Mouse (Mus musculus): ENCODE results near the gene Rec114. TPM values are rescaled to one million over a fixed set of nuclear protein-coding genes. Genes with fewer than 3 reads are reported as not detected.

Rec114 gene
- polyA plus RNA-seq, 1 experiment from 2014 or later: 1.2 TPM

DNA sequence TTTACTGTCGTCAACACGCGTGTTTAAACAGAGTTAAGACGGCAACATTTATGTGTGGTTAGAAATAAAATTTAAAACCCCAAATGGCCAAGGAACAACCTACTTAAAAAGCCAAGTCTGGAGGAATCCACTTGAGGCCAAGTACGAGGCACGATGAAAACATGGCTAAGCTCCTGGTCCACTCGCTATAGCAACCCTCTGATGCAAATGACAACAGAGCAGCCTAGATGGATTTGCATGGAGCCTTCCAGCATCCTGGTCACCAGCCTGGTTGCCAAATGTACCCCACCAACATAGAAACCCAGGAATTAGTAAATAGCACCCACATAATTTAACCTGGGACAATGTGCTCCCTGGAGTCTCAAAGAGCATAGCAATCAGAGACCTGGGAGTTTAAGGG, 40.0 kb downstream of the Rec114 start:
- Histone ChIP-seq H3K4me3 (ENCODE audit: low read depth, low read length) (no peak overlapping the region), H3K27me3 (ENCODE audit: control insufficient read depth, insufficient read depth, low read depth, low read length) (no peaks in the 10 kb centered on the region), H3K9me3 (replicated peaks; ENCODE audit: control insufficient read depth, low read length, poor library complexity, severe bottlenecking) (no peaks in the 10 kb centered on the region), H3K9ac (ENCODE audit: low read depth, low read length) (no peak overlapping the region), H3K4me1 (ENCODE audit: control insufficient read depth, insufficient read depth, low read length) (no peaks in the 10 kb centered on the region), H3K27ac (ENCODE audit: low read length) (no peak overlapping the region), H3K4me2 (ENCODE audit: low read length) (no peak overlapping the region), H3K36me3 (ENCODE audit: control insufficient read depth, insufficient read depth, low read length) (no peaks in the 10 kb centered on the region)
- WGBS: 83% methylated on average over 7 of the region's 7 CpGs
- no peak for ATAC-seq

DNA sequence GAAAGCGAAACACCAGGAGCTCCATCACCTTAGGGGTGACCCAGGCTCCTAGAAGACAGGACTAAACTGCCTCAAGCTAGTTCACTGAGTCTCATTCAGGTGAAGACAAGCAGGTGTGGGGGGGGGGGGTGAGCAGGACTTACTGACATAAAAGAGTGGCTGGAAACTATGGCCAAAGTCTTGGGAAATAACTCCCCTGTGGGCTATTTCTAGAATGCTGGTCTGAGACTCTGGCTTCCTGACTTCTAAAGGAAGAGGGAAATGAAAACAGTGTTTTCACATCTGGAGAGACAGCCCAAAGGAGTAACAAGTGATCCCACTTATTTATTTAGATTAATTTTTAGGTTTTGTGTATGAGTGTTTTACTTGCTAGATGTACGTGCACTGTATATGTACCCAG, 42.0 kb downstream of the Rec114 start:
- Histone ChIP-seq H3K4me3 (ENCODE audit: low read depth, low read length) (no peak overlapping the region), H3K9ac (ENCODE audit: low read depth, low read length) (no peak overlapping the region), H3K27me3 (ENCODE audit: control insufficient read depth, insufficient read depth, low read depth, low read length) (no peaks in the 10 kb centered on the region), H3K27ac (ENCODE audit: low read length) (no peak overlapping the region), H3K4me2 (ENCODE audit: low read length) (no peak overlapping the region), H3K36me3 (ENCODE audit: control insufficient read depth, insufficient read depth, low read length) (no peaks in the 10 kb centered on the region), H3K4me1 (ENCODE audit: control insufficient read depth, insufficient read depth, low read length) (no peaks in the 10 kb centered on the region), H3K9me3 (replicated peaks; ENCODE audit: control insufficient read depth, low read length, poor library complexity, severe bottlenecking) (no peaks in the 10 kb centered on the region)
- no peak for ATAC-seq
- 90% methylated on average over 2 of the region's 2 CpGs for WGBS

- no peak overlapping the region for H3K27ac ChIP-seq (ENCODE audit: low read length)
- no peak for ATAC-seq
- no peak overlapping the region for H3K4me2 ChIP-seq (ENCODE audit: low read length)
- H3K36me3 ChIP-seq (ENCODE audit: control insufficient read depth, insufficient read depth, low read length): no peaks in the 10 kb centered on the region
- 95% methylated on average over 2 of the region's 2 CpGs for WGBS
- H3K27me3 ChIP-seq (ENCODE audit: control insufficient read depth, insufficient read depth, low read depth, low read length): no peaks in the 10 kb centered on the region
- no peak overlapping the region for H3K9ac ChIP-seq (ENCODE audit: low read depth, low read length)
- H3K9me3 ChIP-seq (replicated peaks; ENCODE audit: control insufficient read depth, low read length, poor library complexity, severe bottlenecking): peaks cover 3% of the 10 kb centered on the region; the same call in 1 of the 2 replicates
- H3K4me1 ChIP-seq (ENCODE audit: control insufficient read depth, insufficient read depth, low read length): no peaks in the 10 kb centered on the region
- no peak overlapping the region for H3K4me3 ChIP-seq (ENCODE audit: low read depth, low read length)
Observed at GRCm38 (mm10) chr9:58698486-58698885, 45.3 kb downstream of the Rec114 start.

GRCm38 (mm10) chr9:58691471-58691870, 52.3 kb downstream of the Rec114 start:
- no peaks in the 10 kb centered on the region for H3K36me3 ChIP-seq (ENCODE audit: control insufficient read depth, insufficient read depth, low read length)

GRCm38 (mm10) chr9:58690701-58691100, 53.1 kb downstream of the Rec114 start:
- Histone ChIP-seq H3K4me1 (ENCODE audit: control insufficient read depth, insufficient read depth, low read length) (no peaks in the 10 kb centered on the region), H3K4me2 (ENCODE audit: low read length) (no peak overlapping the region), H3K27ac (ENCODE audit: low read length) (no peak overlapping the region), H3K9ac (ENCODE audit: low read depth, low read length) (no peak overlapping the region), H3K4me3 (ENCODE audit: low read depth, low read length) (no peak overlapping the region), H3K9me3 (replicated peaks; ENCODE audit: control insufficient read depth, low read length, poor library complexity, severe bottlenecking) (peaks cover 3% of the 10 kb centered on the region; the same call in 1 of the 2 replicates), H3K36me3 (ENCODE audit: control insufficient read depth, insufficient read depth, low read length) (no peaks in the 10 kb centered on the region), H3K27me3 (ENCODE audit: control insufficient read depth, insufficient read depth, low read depth, low read length) (no peaks in the 10 kb centered on the region)
- ATAC-seq: no peak
- WGBS: 87% methylated on average over 4 of the region's 4 CpGs

More at GRCm38 (mm10) chr9:58691471-58691870, 52.3 kb downstream of the Rec114 start:
- 91% methylated on average over 7 of the region's 7 CpGs for WGBS
- H3K9ac ChIP-seq (ENCODE audit: low read depth, low read length): no peak overlapping the region
- no peak overlapping the region for H3K4me2 ChIP-seq (ENCODE audit: low read length)
- no peak overlapping the region for H3K27ac ChIP-seq (ENCODE audit: low read length)
- no peak overlapping the region for H3K4me3 ChIP-seq (ENCODE audit: low read depth, low read length)
- no peaks in the 10 kb centered on the region for H3K27me3 ChIP-seq (ENCODE audit: control insufficient read depth, insufficient read depth, low read depth, low read length)
- peaks cover 3% of the 10 kb centered on the region; the same call in 1 of the 2 replicates for H3K9me3 ChIP-seq (replicated peaks; ENCODE audit: control insufficient read depth, low read length, poor library complexity, severe bottlenecking)
- H3K4me1 ChIP-seq (ENCODE audit: control insufficient read depth, insufficient read depth, low read length): no peaks in the 10 kb centered on the region
- ATAC-seq: no peak

DNA sequence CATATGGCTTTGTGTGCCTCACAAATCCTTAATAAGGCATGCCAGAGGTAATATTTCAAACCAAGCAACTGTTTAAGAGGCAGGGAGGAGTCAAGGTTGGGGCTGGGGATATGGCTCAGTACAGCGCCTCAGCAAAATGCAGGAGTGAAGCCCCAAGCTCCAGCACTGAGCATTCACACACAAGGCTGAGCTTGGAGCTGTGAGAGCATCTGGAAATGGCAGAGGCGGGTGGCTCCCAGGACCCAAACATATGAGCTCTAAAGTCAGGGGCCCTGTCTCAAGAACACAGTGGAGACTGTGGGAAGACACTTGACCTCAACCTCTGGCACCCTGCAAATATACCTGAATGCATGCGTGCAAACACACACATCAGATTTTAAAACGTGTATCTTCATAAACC, 55.7 kb downstream of the Rec114 start:
- Histone ChIP-seq H3K4me2 (ENCODE audit: low read length) (no peak overlapping the region), H3K27me3 (ENCODE audit: control insufficient read depth, insufficient read depth, low read depth, low read length) (no peaks in the 10 kb centered on the region), H3K4me1 (ENCODE audit: control insufficient read depth, insufficient read depth, low read length) (no peaks in the 10 kb centered on the region), H3K9ac (ENCODE audit: low read depth, low read length) (no peak overlapping the region), H3K27ac (ENCODE audit: low read length) (no peak overlapping the region), H3K4me3 (ENCODE audit: low read depth, low read length) (no peak overlapping the region), H3K9me3 (replicated peaks; ENCODE audit: control insufficient read depth, low read length, poor library complexity, severe bottlenecking) (no peaks in the 10 kb centered on the region), H3K36me3 (ENCODE audit: control insufficient read depth, insufficient read depth, low read length) (no peaks in the 10 kb centered on the region)
- no peak for ATAC-seq
- WGBS: 88% methylated on average over 4 of the region's 4 CpGs

DNA sequence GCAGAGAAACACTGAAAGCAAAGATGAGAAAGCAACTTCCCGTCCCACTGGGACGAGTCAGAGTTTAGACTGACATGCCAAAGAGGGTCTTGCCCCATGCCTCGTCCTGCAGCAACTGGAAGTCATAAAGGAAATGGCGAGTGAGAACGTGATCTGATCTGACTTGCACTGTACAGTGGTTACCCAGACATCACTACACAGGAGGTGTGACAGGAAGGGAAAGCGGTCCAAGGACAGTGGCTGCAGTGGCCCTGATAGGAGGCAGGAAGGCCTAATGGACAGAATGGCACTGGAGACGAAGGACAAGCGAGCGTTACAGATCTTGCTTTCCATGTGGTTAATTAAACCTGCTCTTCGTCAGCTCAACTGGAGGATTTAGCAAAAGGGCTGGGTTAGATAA, 58.5 kb downstream of the Rec114 start:
- no peaks in the 10 kb centered on the region for H3K4me1 ChIP-seq (ENCODE audit: control insufficient read depth, insufficient read depth, low read length)
- no peak overlapping the region for H3K4me2 ChIP-seq (ENCODE audit: low read length)
- no peak for ATAC-seq
- 90% methylated on average over 10 of the region's 10 CpGs for WGBS
- H3K9me3 ChIP-seq (replicated peaks; ENCODE audit: control insufficient read depth, low read length, poor library complexity, severe bottlenecking): no peaks in the 10 kb centered on the region
- no peak overlapping the region for H3K27ac ChIP-seq (ENCODE audit: low read length)
- no peaks in the 10 kb centered on the region for H3K36me3 ChIP-seq (ENCODE audit: control insufficient read depth, insufficient read depth, low read length)
- no peak overlapping the region for H3K9ac ChIP-seq (ENCODE audit: low read depth, low read length)
- no peak overlapping the region for H3K4me3 ChIP-seq (ENCODE audit: low read depth, low read length)
- no peaks in the 10 kb centered on the region for H3K27me3 ChIP-seq (ENCODE audit: control insufficient read depth, insufficient read depth, low read depth, low read length)

GRCm38 (mm10) chr9:58683372-58683771, 60.4 kb downstream of the Rec114 start:
- Histone ChIP-seq H3K36me3 (ENCODE audit: control insufficient read depth, insufficient read depth, low read length) (no peaks in the 10 kb centered on the region), H3K9ac (ENCODE audit: low read depth, low read length) (no peak overlapping the region), H3K4me3 (ENCODE audit: low read depth, low read length) (no peak overlapping the region), H3K4me2 (ENCODE audit: low read length) (no peak overlapping the region), H3K27me3 (ENCODE audit: control insufficient read depth, insufficient read depth, low read depth, low read length) (no peaks in the 10 kb centered on the region), H3K4me1 (ENCODE audit: control insufficient read depth, insufficient read depth, low read length) (no peaks in the 10 kb centered on the region), H3K27ac (ENCODE audit: low read length) (no peak overlapping the region), H3K9me3 (replicated peaks; ENCODE audit: control insufficient read depth, low read length, poor library complexity, severe bottlenecking) (no peaks in the 10 kb centered on the region)
- no peak for ATAC-seq
- WGBS: 36% methylated on average over 6 of the region's 6 CpGs

- Histone ChIP-seq H3K36me3 (ENCODE audit: control insufficient read depth, insufficient read depth, low read length) (no peaks in the 10 kb centered on the region), H3K27me3 (ENCODE audit: control insufficient read depth, insufficient read depth, low read depth, low read length) (no peaks in the 10 kb centered on the region), H3K9ac (ENCODE audit: low read depth, low read length) (no peak overlapping the region), H3K4me2 (ENCODE audit: low read length) (no peak overlapping the region), H3K9me3 (replicated peaks; ENCODE audit: control insufficient read depth, low read length, poor library complexity, severe bottlenecking) (no peaks in the 10 kb centered on the region), H3K27ac (ENCODE audit: low read length) (no peak overlapping the region), H3K4me3 (ENCODE audit: low read depth, low read length) (no peak overlapping the region), H3K4me1 (ENCODE audit: control insufficient read depth, insufficient read depth, low read length) (no peaks in the 10 kb centered on the region)
- ATAC-seq: no peak
- 63% methylated on average over 6 of the region's 6 CpGs for WGBS
Observed at GRCm38 (mm10) chr9:58682106-58682505, 61.7 kb downstream of the Rec114 start.

DNA sequence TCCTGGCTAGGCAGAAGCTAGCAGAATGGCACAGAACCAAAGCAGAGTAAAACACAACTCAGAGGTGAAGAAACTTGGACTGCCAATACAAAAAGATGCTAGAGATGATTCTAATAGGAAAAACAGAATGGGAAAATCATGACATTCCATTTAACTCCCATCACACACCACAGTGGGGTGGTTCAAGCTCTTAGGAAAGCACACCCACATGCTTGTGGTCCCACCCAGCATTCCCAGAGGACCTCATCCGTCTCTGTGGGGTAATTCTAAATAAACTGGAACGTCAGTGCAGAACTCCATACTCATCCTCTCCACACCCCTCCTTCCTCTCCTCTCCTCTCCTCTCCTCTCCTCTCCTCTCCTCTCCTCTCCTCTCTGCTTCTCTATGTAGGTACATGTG, 62.4 kb downstream of the Rec114 start:
- Histone ChIP-seq H3K27ac (ENCODE audit: low read length) (no peak overlapping the region), H3K27me3 (ENCODE audit: control insufficient read depth, insufficient read depth, low read depth, low read length) (no peaks in the 10 kb centered on the region), H3K9ac (ENCODE audit: low read depth, low read length) (no peak overlapping the region), H3K9me3 (replicated peaks; ENCODE audit: control insufficient read depth, low read length, poor library complexity, severe bottlenecking) (no peaks in the 10 kb centered on the region), H3K4me2 (ENCODE audit: low read length) (no peak overlapping the region), H3K4me1 (ENCODE audit: control insufficient read depth, insufficient read depth, low read length) (no peaks in the 10 kb centered on the region), H3K4me3 (ENCODE audit: low read depth, low read length) (no peak overlapping the region), H3K36me3 (ENCODE audit: control insufficient read depth, insufficient read depth, low read length) (no peaks in the 10 kb centered on the region)
- no peak for ATAC-seq
- 72% methylated on average over 2 of the region's 2 CpGs for WGBS

All from midbrain, embryonic 16.5 days (tissue).